Comparison of ENCODE assay signal across 8 mouse cellular contexts in genomic region chr1:158654571-158655205, GRCm38 (mm10).
DNase-seq lines count a peak whose midpoint lies in the region; ATAC-seq and TF ChIP-seq lines count a peak whose summit lies in the region.

No protein-coding gene starts in this region.

- no peak overlapping the region for H3K9ac ChIP-seq in kidney, postnatal 0 days (ENCODE audit: low read depth, low read length)
- H3K9ac ChIP-seq in hindbrain, embryonic 12.5 days = no peak overlapping the region
- H3K9ac ChIP-seq in midbrain, postnatal 0 days (replicated peaks; ENCODE audit: low read length, poor library complexity, severe bottlenecking) = no peak overlapping the region

- 40% methylated on average over 3 of the region's 3 CpGs for WGBS in kidney, postnatal 0 days
- 49% methylated on average over 3 of the region's 3 CpGs for WGBS in hindbrain, embryonic 12.5 days
- WGBS in midbrain, postnatal 0 days = 42% methylated on average over 3 of the region's 3 CpGs

- H3K4me3 ChIP-seq in kidney, postnatal 0 days (replicated peaks; ENCODE audit: low read depth, low read length) = no peak overlapping the region
- no peak overlapping the region for H3K4me3 ChIP-seq in hindbrain, embryonic 12.5 days
- no peak overlapping the region for H3K4me3 ChIP-seq in midbrain, postnatal 0 days (ENCODE audit: low read depth, low read length)

- no peak overlapping the region for H3K27ac ChIP-seq in kidney, postnatal 0 days
- H3K27ac ChIP-seq in hindbrain, embryonic 12.5 days = no peak overlapping the region
- H3K27ac ChIP-seq in midbrain, postnatal 0 days (ENCODE audit: low read depth, low read length) = no peak overlapping the region

- TF ChIP-seq CTCF in kidney, postnatal 0 days (IDR thresholded peaks at IDR 0.05; ENCODE audit: low read depth) = peak; percentile 69
- TF ChIP-seq CTCF in midbrain, postnatal 0 days (IDR thresholded peaks at IDR 0.05) = peak; percentile 83

- no peaks in the 10 kb centered on the region for H3K4me1 ChIP-seq in kidney, postnatal 0 days (replicated peaks; ENCODE audit: insufficient read depth, low read length)
- H3K4me1 ChIP-seq in hindbrain, embryonic 12.5 days = peaks cover 5% of the 10 kb centered on the region; the same call in 1 of the 2 replicates
- no peaks in the 10 kb centered on the region for H3K4me1 ChIP-seq in midbrain, postnatal 0 days (ENCODE audit: insufficient read depth, low read length)

- 0 out of 2 replicates have a peak, but pooled peaks have one; percentile 68 for ATAC-seq in kidney, postnatal 0 days (replicated peaks; ENCODE audit: low FRiP score, low read depth)
- peak; percentile 91 for ATAC-seq in hindbrain, embryonic 12.5 days (ENCODE audit: low FRiP score)
- ATAC-seq in midbrain, postnatal 0 days (ENCODE audit: low FRiP score) = peak; percentile 89

- DNase-seq in kidney, postnatal 0 days (ENCODE audit: low spot score) = peak; percentile 70
- DNase-seq in kidney, postnatal 10 days = no peak
- peak; percentile 22 for DNase-seq in adipocyte (ENCODE audit: low spot score)
- peak; percentile 85 for DNase-seq in midbrain, postnatal 0 days (ENCODE audit: low spot score)
- DNase-seq in urinary bladder, postnatal 25 days (ENCODE audit: low spot score) = no peak
- no peak for DNase-seq in urinary bladder, postnatal 4 days (ENCODE audit: low spot score in 2 of 2)
- no peak for DNase-seq in lung, postnatal 36 days

- no peaks in the 10 kb centered on the region for H3K27me3 ChIP-seq in kidney, postnatal 0 days (ENCODE audit: insufficient read depth, low read length)
- no peaks in the 10 kb centered on the region for H3K27me3 ChIP-seq in hindbrain, embryonic 12.5 days
- H3K27me3 ChIP-seq in midbrain, postnatal 0 days (ENCODE audit: insufficient read depth, low read length) = no peaks in the 10 kb centered on the region

- H3K36me3 ChIP-seq in kidney, postnatal 0 days (ENCODE audit: insufficient read depth, low read length) = no peaks in the 10 kb centered on the region
- H3K36me3 ChIP-seq in hindbrain, embryonic 12.5 days = peaks cover 18% of the 10 kb centered on the region; the same call in 1 of the 2 replicates
- H3K36me3 ChIP-seq in midbrain, postnatal 0 days (ENCODE audit: insufficient read depth, low read length) = peaks cover 18% of the 10 kb centered on the region

- H3K9me3 ChIP-seq in kidney, postnatal 0 days (replicated peaks; ENCODE audit: low read length) = no peaks in the 10 kb centered on the region
- H3K9me3 ChIP-seq in hindbrain, embryonic 12.5 days (replicated peaks) = no peaks in the 10 kb centered on the region
- no peaks in the 10 kb centered on the region for H3K9me3 ChIP-seq in midbrain, postnatal 0 days (ENCODE audit: low read length)

- H3K4me2 ChIP-seq in kidney, postnatal 0 days (ENCODE audit: low read length) = no peak overlapping the region
- H3K4me2 ChIP-seq in hindbrain, embryonic 12.5 days (replicated peaks) = no peak overlapping the region
- no peak overlapping the region for H3K4me2 ChIP-seq in midbrain, postnatal 0 days (ENCODE audit: low read depth, low read length, poor library complexity, severe bottlenecking)

Comparison
In these comparisons a context has a peak if more than half of its experiments do, and no peak if none do; other contexts are left out.
1. DNase-seq: peak in kidney, postnatal 0 days (single experiment), adipocyte (single experiment) and midbrain, postnatal 0 days (single experiment); none in kidney, postnatal 10 days (single experiment), urinary bladder, postnatal 25 days (single experiment), urinary bladder, postnatal 4 days (0 of 2) and lung, postnatal 36 days (single experiment).
2. Peak in every context shown above with its lines, with median percentiles within 50 percentile points of each other: ATAC-seq.